Mouse (Mus musculus): ENCODE data around the gene Xpa. TPM values are rescaled to one million over a fixed set of nuclear protein-coding genes. Genes with fewer than 3 reads are reported as not detected.

The Xpa gene
- polyA plus RNA-seq, 1 experiment, result 29.1 TPM

GRCm38 (mm10) chr4:46117536-46117935, 78.6 kb downstream of the Xpa start:
- TF ChIP-seq GATA1 (IDR thresholded peaks at IDR 0.05; ENCODE audit: low read length), result no peak

- TF ChIP-seq GATA1 (IDR thresholded peaks at IDR 0.05; ENCODE audit: low read length), result no peak
Measured at GRCm38 (mm10) chr4:46116544-46117175, 79.5 kb downstream of the Xpa start.

GRCm38 (mm10) chr4:46115308-46115707, 80.8 kb downstream of the Xpa start:
- no peak for TF ChIP-seq GATA1 (IDR thresholded peaks at IDR 0.05; ENCODE audit: low read length)

- TF ChIP-seq GATA1 (IDR thresholded peaks at IDR 0.05; ENCODE audit: low read length), result no peak
Measured at GRCm38 (mm10) chr4:46111361-46111760, 84.8 kb downstream of the Xpa start.

- TF ChIP-seq GATA1 (IDR thresholded peaks at IDR 0.05; ENCODE audit: low read length), result no peak
Measured at GRCm38 (mm10) chr4:46110084-46110483, 86.0 kb downstream of the Xpa start.

Other genes starting within 250 kb of the Xpa start
- 0.24 and 0.26 TPM in 2 replicates for gene Tdrd7, start 231.0 kb downstream of the Xpa start, polyA plus RNA-seq (2012)
- gene Tmod1, start 157.4 kb downstream of the Xpa start, polyA plus RNA-seq (2012), result 1.5 and 2.1 TPM in 2 replicates
- gene Ncbp1, start 57.7 kb downstream of the Xpa start, polyA plus RNA-seq (2012), result 15.7 and 22.5 TPM in 2 replicates
- gene Tstd2, start 57.6 kb downstream of the Xpa start, polyA plus RNA-seq (2012), result 10.7 and 12.6 TPM in 2 replicates
- not detected in 2 replicates for gene Foxe1, start 147.3 kb upstream of the Xpa start, polyA plus RNA-seq (2012)
- gene Trmo, start 193.1 kb upstream of the Xpa start, polyA plus RNA-seq (2012), result 2.4 and 4.3 TPM in 2 replicates
- gene Hemgn, start 217.2 kb upstream of the Xpa start, polyA plus RNA-seq (2012), result 6.7 and 8.3 TPM in 2 replicates